Mouse (Mus musculus): ENCODE measurements at regions not wholly inside any gene's neighbourhood (a gene's known extent, or its start where the extent isn't known, plus 50 kb on each side); places are given as distances from the start of the nearest gene placed in this dataset.

- TF ChIP-seq CTCF (IDR thresholded peaks at IDR 0.05; ENCODE audit: low read depth) (no peak), EP300 (optimal IDR thresholded peaks at IDR 0.05) (no peak)
Measured at GRCm38 (mm10) chr3:143596011-143596683, 608.9 kb downstream of the Lmo4 start.
